Comparison of ENCODE assay signal across 19 mouse cellular contexts in genomic region chr2:169397013-169397412, GRCm38 (mm10).
DNase-seq lines count a peak whose midpoint lies in the region; ATAC-seq and TF ChIP-seq lines count a peak whose summit lies in the region.
"Had no signal": no experiment of that assay in that cellular context is flagged by ENCODE, and none has a peak within 500 bp of the region (broad histone marks: within the 10 kb centered on the region; RNA-seq: fewer than 3 reads in every experiment).

No protein-coding gene starts in this region.

- H3K27me3 ChIP-seq in liver, postnatal 0 days (ENCODE audit: insufficient read depth, low read length): no peaks in the 10 kb centered on the region
- H3K27me3 ChIP-seq in hindbrain, embryonic 10.5 days (ENCODE audit: insufficient read depth, poor library complexity, severe bottlenecking): no peaks in the 10 kb centered on the region
- H3K27me3 ChIP-seq in forebrain, embryonic 16.5 days (replicated peaks; ENCODE audit: control insufficient read depth, insufficient read depth, low read length): no peaks in the 10 kb centered on the region
- H3K27me3 ChIP-seq: embryonic facial prominence, embryonic 12.5 days; heart, embryonic 12.5 days; liver, embryonic 13.5 days had no signal

- TF ChIP-seq CTCF in liver, postnatal 0 days (IDR thresholded peaks at IDR 0.05; ENCODE audit: low read depth): no peak

- peak; percentile 51; the same call in 1 of the 2 replicates for TF ChIP-seq EP300 in liver, postnatal 0 days (IDR thresholded peaks at IDR 0.05; ENCODE audit: low read depth)

- no peak overlapping the region for H3K4me2 ChIP-seq in liver, postnatal 0 days (ENCODE audit: low read depth, low read length)
- no peak overlapping the region for H3K4me2 ChIP-seq in forebrain, embryonic 16.5 days (ENCODE audit: low read length)
- H3K4me2 ChIP-seq: embryonic facial prominence, embryonic 12.5 days; heart, embryonic 12.5 days; liver, embryonic 13.5 days had no signal

- peak; percentile 42 for DNase-seq in liver, postnatal 0 days
- no peak for DNase-seq in liver
- DNase-seq in adrenal gland, postnatal 25 days: peak; percentile 5
- peak; percentile 42 for DNase-seq in gastrocnemius, postnatal 25 days
- peak; percentile 36 for DNase-seq in lung, postnatal 10 days
- no peak for DNase-seq in hindbrain, embryonic 10.5 days (ENCODE audit: low spot score)
- no peak for DNase-seq in spleen, adult 12 weeks (ENCODE audit: low spot score)
- DNase-seq: cerebellum, adult 18-20 months; heart, postnatal 36 days; kidney, adult 9 months; liver, embryonic 13.5 days; midbrain, embryonic 14.5 days; right cerebral cortex, postnatal 4 days; thymus, adult 2 months had no signal

- no peaks in the 10 kb centered on the region for H3K9me3 ChIP-seq in liver, postnatal 0 days (ENCODE audit: low read length)
- H3K9me3 ChIP-seq in hindbrain, embryonic 10.5 days: no peaks in the 10 kb centered on the region
- no peaks in the 10 kb centered on the region for H3K9me3 ChIP-seq in forebrain, embryonic 16.5 days (ENCODE audit: control insufficient read depth, low read length)
- H3K9me3 ChIP-seq: embryonic facial prominence, embryonic 12.5 days; heart, embryonic 12.5 days had no signal

- peak; percentile 54; the same call in 1 of the 2 replicates for ATAC-seq in liver, postnatal 0 days
- ATAC-seq in forebrain, embryonic 16.5 days: no peak
- ATAC-seq: CD4-positive, CD25-positive, alpha-beta regulatory T cell, adult 4 months had no signal

- H3K27ac ChIP-seq in liver, postnatal 0 days (ENCODE audit: low read depth): peak overlapping the region; percentile 40; the same call in 1 of the 2 replicates
- no peak overlapping the region for H3K27ac ChIP-seq in hindbrain, embryonic 10.5 days
- H3K27ac ChIP-seq in forebrain, embryonic 16.5 days (ENCODE audit: low read length): no peak overlapping the region
- H3K27ac ChIP-seq: embryonic facial prominence, embryonic 12.5 days; left cerebral cortex, adult 2 months; liver, embryonic 13.5 days had no signal

- H3K4me1 ChIP-seq in liver, postnatal 0 days (ENCODE audit: insufficient read depth): no peaks in the 10 kb centered on the region
- H3K4me1 ChIP-seq in hindbrain, embryonic 10.5 days (replicated peaks): no peaks in the 10 kb centered on the region
- no peaks in the 10 kb centered on the region for H3K4me1 ChIP-seq in forebrain, embryonic 16.5 days (replicated peaks; ENCODE audit: control insufficient read depth, insufficient read depth, low read length)
- H3K4me1 ChIP-seq: embryonic facial prominence, embryonic 12.5 days; heart, embryonic 12.5 days; liver, embryonic 13.5 days had no signal

- WGBS in liver, postnatal 0 days (ENCODE audit: insufficient replicate concordance): 46% methylated on average over 4 of the region's 4 CpGs
- WGBS in hindbrain, embryonic 10.5 days: 80% methylated on average over 4 of the region's 4 CpGs
- 87% methylated on average over 4 of the region's 4 CpGs for WGBS in forebrain, embryonic 16.5 days

- no peak overlapping the region for H3K9ac ChIP-seq in liver, postnatal 0 days (replicated peaks)
- H3K9ac ChIP-seq in forebrain, embryonic 16.5 days (replicated peaks; ENCODE audit: low read depth, low read length): no peak overlapping the region
- H3K9ac ChIP-seq: embryonic facial prominence, embryonic 12.5 days; heart, embryonic 12.5 days; liver, embryonic 13.5 days had no signal

- H3K36me3 ChIP-seq in liver, postnatal 0 days (replicated peaks; ENCODE audit: insufficient read depth, low read length): no peaks in the 10 kb centered on the region
- no peaks in the 10 kb centered on the region for H3K36me3 ChIP-seq in hindbrain, embryonic 10.5 days
- H3K36me3 ChIP-seq in forebrain, embryonic 16.5 days (ENCODE audit: control insufficient read depth, insufficient read depth): no peaks in the 10 kb centered on the region
- H3K36me3 ChIP-seq: embryonic facial prominence, embryonic 12.5 days; heart, embryonic 12.5 days; liver, embryonic 13.5 days had no signal

- no peak overlapping the region for H3K4me3 ChIP-seq in liver, postnatal 0 days (ENCODE audit: low read depth, low read length)
- no peak overlapping the region for H3K4me3 ChIP-seq in hindbrain, embryonic 10.5 days
- H3K4me3 ChIP-seq in forebrain, embryonic 16.5 days (replicated peaks; ENCODE audit: low read length): no peak overlapping the region
- H3K4me3 ChIP-seq: embryonic facial prominence, embryonic 12.5 days; heart, embryonic 12.5 days; left cerebral cortex, adult 2 months; liver, embryonic 13.5 days had no signal

Comparison
In these comparisons a context has a peak if more than half of its experiments do, and no peak if none do; other contexts are left out.
1. DNase-seq: peak in liver, postnatal 0 days (single experiment), adrenal gland, postnatal 25 days (single experiment), gastrocnemius, postnatal 25 days (single experiment) and lung, postnatal 10 days (single experiment); none in liver (single experiment), hindbrain, embryonic 10.5 days (single experiment) and spleen, adult 12 weeks (single experiment).